ENCODE assay signal across 9 mouse cellular contexts in the genomic region with DNA sequence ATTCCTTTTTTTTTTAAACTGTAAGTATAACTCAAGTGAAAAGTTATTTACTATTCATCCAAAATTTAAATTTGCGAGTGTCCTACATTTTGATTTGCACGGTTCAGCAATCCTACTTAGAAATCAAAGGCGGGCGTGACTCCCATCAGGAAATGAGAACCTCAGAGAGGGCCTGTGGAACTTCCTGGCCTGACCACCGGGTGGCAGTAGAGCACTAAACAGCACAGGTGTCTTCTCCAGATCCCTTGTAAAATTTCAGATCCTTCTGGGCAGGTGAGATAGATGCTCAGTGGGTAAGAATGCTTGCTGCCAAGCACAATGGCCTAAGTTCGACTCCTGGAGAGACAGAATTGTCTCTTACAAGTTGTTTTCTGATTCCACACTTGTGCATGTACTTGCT. TPM values are rescaled to one million over a fixed set of nuclear protein-coding genes. Genes with fewer than 3 reads are reported as not detected.
DNase-seq lines count a peak whose midpoint lies in the region; ATAC-seq lines count a peak whose summit lies in the region.
"Had no signal": no experiment of that assay in that cellular context is flagged by ENCODE, and none has a peak within 500 bp of the region (broad histone marks: within the 10 kb centered on the region; RNA-seq: fewer than 3 reads in every experiment).

No protein-coding gene starts in this region.

- WGBS in midbrain, embryonic 10.5 days, result 21% methylated on average over 6 of the region's 6 CpGs
- WGBS in midbrain, embryonic 16.5 days, result 8% methylated on average over 6 of the region's 6 CpGs
- WGBS in intestine, embryonic 15.5 days, result 20% methylated on average over 6 of the region's 6 CpGs

- no peaks in the 10 kb centered on the region for H3K27me3 ChIP-seq in midbrain, embryonic 10.5 days (ENCODE audit: low read depth, poor library complexity, severe bottlenecking)
- H3K27me3 ChIP-seq in midbrain, embryonic 16.5 days (ENCODE audit: control insufficient read depth, insufficient read depth, low read depth, low read length), result no peaks in the 10 kb centered on the region
- H3K27me3 ChIP-seq in intestine, embryonic 15.5 days (replicated peaks), result no peaks in the 10 kb centered on the region
- H3K27me3 ChIP-seq: stomach, embryonic 15.5 days had no signal

- no peak overlapping the region for H3K4me2 ChIP-seq in midbrain, embryonic 16.5 days (ENCODE audit: low read length)
- no peak overlapping the region for H3K4me2 ChIP-seq in intestine, embryonic 15.5 days (replicated peaks)
- H3K4me2 ChIP-seq: stomach, embryonic 15.5 days had no signal

- H3K36me3 ChIP-seq in midbrain, embryonic 10.5 days, result no peaks in the 10 kb centered on the region
- no peaks in the 10 kb centered on the region for H3K36me3 ChIP-seq in midbrain, embryonic 16.5 days (ENCODE audit: control insufficient read depth, insufficient read depth, low read length)
- no peaks in the 10 kb centered on the region for H3K36me3 ChIP-seq in intestine, embryonic 15.5 days
- H3K36me3 ChIP-seq: stomach, embryonic 15.5 days had no signal

- no peaks in the 10 kb centered on the region for H3K9me3 ChIP-seq in midbrain, embryonic 10.5 days (replicated peaks)
- H3K9me3 ChIP-seq in midbrain, embryonic 16.5 days (replicated peaks; ENCODE audit: control insufficient read depth, low read length, poor library complexity, severe bottlenecking), result no peaks in the 10 kb centered on the region
- H3K9me3 ChIP-seq in intestine, embryonic 15.5 days, result no peaks in the 10 kb centered on the region
- H3K9me3 ChIP-seq: stomach, embryonic 15.5 days had no signal

- H3K9ac ChIP-seq in midbrain, embryonic 16.5 days (ENCODE audit: low read depth, low read length), result no peak overlapping the region
- H3K9ac ChIP-seq in intestine, embryonic 15.5 days, result no peak overlapping the region
- H3K9ac ChIP-seq: stomach, embryonic 15.5 days had no signal

- intact Hi-C loops in left cerebral cortex, postnatal 14 days (cut with DNase I), result loop anchor here (1.0 kb wide), 2 partner anchors 58 to 127 kb away; no protein-coding TSS in a partner anchor

- H3K27ac ChIP-seq in midbrain, embryonic 10.5 days (replicated peaks), result no peak overlapping the region
- no peak overlapping the region for H3K27ac ChIP-seq in midbrain, embryonic 16.5 days (ENCODE audit: low read length)
- no peak overlapping the region for H3K27ac ChIP-seq in intestine, embryonic 15.5 days
- H3K27ac ChIP-seq: stomach, embryonic 15.5 days had no signal

- H3K4me1 ChIP-seq in midbrain, embryonic 10.5 days, result peaks cover 5% of the 10 kb centered on the region; the same call in 1 of the 2 replicates
- H3K4me1 ChIP-seq in midbrain, embryonic 16.5 days (ENCODE audit: control insufficient read depth, insufficient read depth, low read length), result no peaks in the 10 kb centered on the region
- H3K4me1 ChIP-seq in intestine, embryonic 15.5 days (replicated peaks), result 0 out of 2 replicates have a peak, but pooled peaks cover 4% of the 10 kb centered on the region

- ATAC-seq in midbrain, embryonic 16.5 days, result no peak; the same call in 1 of the 2 replicates
- peak; percentile 53 for ATAC-seq in intestine, embryonic 15.5 days

- peak; percentile 74 for DNase-seq in midbrain, embryonic 10.5 days (ENCODE audit: low spot score)
- DNase-seq in cerebellum, postnatal 14 days, result peak; percentile 91 to 95
- peak; percentile 87 to 89 for DNase-seq in frontal cortex, postnatal 25 days (ENCODE audit: low spot score in 2 of 2)
- peak; percentile 90 to 91 for DNase-seq in left cerebral cortex, postnatal 14 days (ENCODE audit: low spot score in 2 of 2)
- DNase-seq in monocyte, adult 2 months (ENCODE audit: low read depth in 1 of 2, low spot score in 2 of 2), result peak; percentile 62 to 84
- peak; percentile 68 to 83 for DNase-seq in spleen, postnatal 14 days (ENCODE audit: low spot score in 2 of 2)

- no peak overlapping the region for H3K4me3 ChIP-seq in midbrain, embryonic 10.5 days
- no peak overlapping the region for H3K4me3 ChIP-seq in midbrain, embryonic 16.5 days (ENCODE audit: low read depth, low read length)
- H3K4me3 ChIP-seq in intestine, embryonic 15.5 days (replicated peaks), result no peak overlapping the region
- H3K4me3 ChIP-seq: stomach, embryonic 15.5 days had no signal

RNA-seq across cellular contexts. Expression of a gene that starts 15.3 kb away (rescaled TPM):
- polyA plus RNA-seq in midbrain, embryonic 10.5 days (2016; fragmentation: Nextera tagmentation; extraction: Ambion mirVana), result 11.1 and 12.8 TPM in 2 replicates
- 7.4 and 8.5 TPM in 2 replicates for polyA plus RNA-seq in midbrain, embryonic 16.5 days (2015; fragmentation: Nextera tagmentation; extraction: Ambion mirVana)
- polyA plus RNA-seq in intestine, embryonic 15.5 days (2015; fragmentation: Nextera tagmentation; extraction: Ambion mirVana), result 16.5 and 17.2 TPM in 2 replicates
- 10 to 100 TPM; 10.6 to 11.0 TPM for total RNA-seq in left cerebral cortex, postnatal 14 days (2021)

RNA-seq across cellular contexts. Expression of a gene that starts 26.9 kb away (rescaled TPM):
- polyA plus RNA-seq in midbrain, embryonic 10.5 days (2016; fragmentation: Nextera tagmentation; extraction: Ambion mirVana), result 12.5 and 12.8 TPM in 2 replicates
- 22.9 and 24.1 TPM in 2 replicates for polyA plus RNA-seq in midbrain, embryonic 16.5 days (2015; fragmentation: Nextera tagmentation; extraction: Ambion mirVana)
- 48.8 and 50.4 TPM in 2 replicates for polyA plus RNA-seq in intestine, embryonic 15.5 days (2015; fragmentation: Nextera tagmentation; extraction: Ambion mirVana)
- 10 to 100 TPM; 17.4 to 18.8 TPM for total RNA-seq in left cerebral cortex, postnatal 14 days (2021)

RNA-seq across cellular contexts. Expression of a gene that starts 40.1 kb away (rescaled TPM):
- not detected in 2 replicates for polyA plus RNA-seq in midbrain, embryonic 10.5 days (2016; fragmentation: Nextera tagmentation; extraction: Ambion mirVana)
- not detected in 2 replicates for polyA plus RNA-seq in midbrain, embryonic 16.5 days (2015; fragmentation: Nextera tagmentation; extraction: Ambion mirVana)
- polyA plus RNA-seq in intestine, embryonic 15.5 days (2015; fragmentation: Nextera tagmentation; extraction: Ambion mirVana), result not detected in 2 replicates
- not detected for total RNA-seq in left cerebral cortex, postnatal 14 days (2021)
- polyA plus RNA-seq: stomach, embryonic 15.5 days had no signal
